Mouse (Mus musculus): ENCODE results near the gene Trim52. TPM values are rescaled to one million over a fixed set of nuclear protein-coding genes. Genes with fewer than 3 reads are reported as not detected.

The Trim52 gene
- polyA plus RNA-seq (2014; fragmentation: Nextera tagmentation; extraction: Ambion mirVana) = not detected in 2 replicates

- WGBS = 94% methylated on average over 21 of the region's 21 CpGs
- no peak within 1 kb of the TSS for H3K9ac ChIP-seq (ENCODE audit: low read length)
- no peak within 1 kb of the TSS for H3K27ac ChIP-seq (ENCODE audit: low read depth, low read length)
- H3K4me1 ChIP-seq (ENCODE audit: control insufficient read depth, insufficient read depth, low read length) = no peaks in the 10 kb centered on the region
- ATAC-seq (ENCODE audit: insufficient read depth, low FRiP score, low TSS enrichment) (no peak), DNase-seq (ENCODE audit: low spot score) (no peak)
- H3K9me3 ChIP-seq (ENCODE audit: control insufficient read depth, low read length) = no peaks in the 10 kb centered on the region
- H3K27me3 ChIP-seq (ENCODE audit: control insufficient read depth, insufficient read depth, low read length) = no peaks in the 10 kb centered on the region
- H3K4me3 ChIP-seq (ENCODE audit: low read depth, low read length) = no peak within 1 kb of the TSS
- H3K4me2 ChIP-seq (ENCODE audit: low read depth) = no peak within 1 kb of the TSS
- H3K36me3 ChIP-seq (ENCODE audit: control insufficient read depth, insufficient read depth, low read length) = no peaks in the 10 kb centered on the region
Measured at GRCm38 (mm10) chr14:106105980-106106379, at the start of gene Trim52. Gene Trim52, plus strand, starts transcription at chr14:106106198.

GRCm38 (mm10) chr14:106072608-106073007 lies 33.4 kb upstream of the Trim52 start:
- Histone ChIP-seq H3K27me3 (ENCODE audit: control insufficient read depth, insufficient read depth, low read length) (no peaks in the 10 kb centered on the region), H3K9me3 (ENCODE audit: control insufficient read depth, low read length) (no peaks in the 10 kb centered on the region), H3K9ac (ENCODE audit: low read length) (no peak overlapping the region), H3K4me2 (ENCODE audit: low read depth) (no peak overlapping the region), H3K4me3 (ENCODE audit: low read depth, low read length) (no peak overlapping the region), H3K4me1 (ENCODE audit: control insufficient read depth, insufficient read depth, low read length) (no peaks in the 10 kb centered on the region), H3K27ac (ENCODE audit: low read depth, low read length) (no peak overlapping the region), H3K36me3 (ENCODE audit: control insufficient read depth, insufficient read depth, low read length) (no peaks in the 10 kb centered on the region)
- ATAC-seq (ENCODE audit: insufficient read depth, low FRiP score, low TSS enrichment) (no peak), DNase-seq (ENCODE audit: low spot score) (no peak)
- 79% methylated on average over 1 of the region's 1 CpGs for WGBS

DNA sequence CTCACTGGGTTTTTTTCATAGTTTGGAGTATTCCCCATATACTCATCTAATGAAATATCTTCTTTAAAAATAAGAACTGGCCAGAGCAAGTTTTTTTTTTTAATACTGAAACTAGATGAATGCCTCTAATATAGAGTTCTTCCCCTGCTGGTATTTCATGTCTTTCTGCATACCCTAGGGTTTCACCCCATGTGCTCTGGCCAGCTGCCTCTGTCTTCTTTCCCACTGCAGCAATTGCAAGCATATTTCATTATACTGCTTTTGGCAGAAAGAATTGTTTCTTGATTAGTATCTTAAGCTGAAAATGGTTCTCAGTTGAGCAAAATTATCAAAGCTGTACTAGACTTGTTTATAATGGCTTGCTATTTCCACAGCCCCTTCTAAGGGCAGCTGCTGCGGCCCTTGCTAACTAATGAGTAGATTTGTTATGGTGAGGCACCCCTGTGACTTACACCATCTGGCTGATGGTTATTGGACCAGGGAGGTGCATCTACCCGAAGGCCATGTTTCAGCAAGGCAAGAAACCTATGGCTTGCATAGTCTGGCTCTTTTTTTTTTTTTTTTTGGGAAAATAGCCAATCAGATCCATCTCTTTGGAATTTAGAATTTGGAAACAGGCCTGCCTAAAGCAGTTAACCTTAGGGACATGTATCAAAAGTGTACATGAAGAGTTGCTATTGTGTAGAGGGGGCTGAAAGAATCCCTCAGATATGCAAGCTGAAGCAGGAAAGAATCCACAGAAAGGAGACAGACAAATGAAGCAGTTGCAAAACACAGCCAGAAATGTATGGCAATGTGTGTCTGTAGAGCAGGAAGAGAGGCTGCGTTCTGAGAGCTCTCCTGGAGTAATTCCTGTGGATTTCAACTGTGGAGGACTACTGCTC lies 30.6 kb upstream of the Trim52 start:
- no peak overlapping the region for H3K9ac ChIP-seq (ENCODE audit: low read length)
- WGBS = 53% methylated on average over 3 of the region's 3 CpGs

DNA sequence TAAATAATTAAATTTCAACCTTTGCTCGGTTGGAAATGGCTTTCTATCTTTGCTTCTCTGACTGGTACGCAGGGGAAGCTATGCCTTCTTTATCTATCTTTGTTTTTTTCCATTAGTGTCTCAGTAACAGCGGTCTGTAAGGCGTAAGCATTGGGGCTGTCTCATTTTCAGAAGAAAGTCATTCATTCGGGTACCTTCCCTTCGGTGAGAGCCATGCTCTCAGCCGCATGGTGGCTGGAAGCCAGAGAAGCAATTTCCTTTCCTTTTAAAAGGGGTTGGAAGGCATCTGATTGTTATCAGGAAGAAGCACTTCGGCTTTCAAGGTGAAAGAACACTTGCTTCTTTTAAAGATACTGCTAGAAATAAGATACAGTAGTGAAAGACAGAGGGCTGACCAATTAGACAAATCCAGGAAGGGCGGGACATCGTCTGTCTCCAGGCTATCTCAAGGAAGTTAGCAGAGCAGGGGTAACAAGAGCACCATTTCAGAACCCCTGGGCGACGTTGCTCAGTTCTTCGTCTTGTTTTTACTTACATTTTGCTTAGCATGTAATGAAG lies 17.4 kb upstream of the Trim52 start:
- Histone ChIP-seq H3K4me3 (ENCODE audit: low read depth, low read length) (no peak overlapping the region), H3K4me1 (ENCODE audit: control insufficient read depth, insufficient read depth, low read length) (no peaks in the 10 kb centered on the region), H3K36me3 (ENCODE audit: control insufficient read depth, insufficient read depth, low read length) (no peaks in the 10 kb centered on the region), H3K4me2 (ENCODE audit: low read depth) (no peak overlapping the region), H3K27me3 (ENCODE audit: control insufficient read depth, insufficient read depth, low read length) (no peaks in the 10 kb centered on the region), H3K9me3 (ENCODE audit: control insufficient read depth, low read length) (no peaks in the 10 kb centered on the region), H3K27ac (ENCODE audit: low read depth, low read length) (no peak overlapping the region), H3K9ac (ENCODE audit: low read length) (no peak overlapping the region)
- no peak for ATAC-seq (ENCODE audit: insufficient read depth, low FRiP score, low TSS enrichment)
- no peak for DNase-seq (ENCODE audit: low spot score)
- WGBS = 88% methylated on average over 13 of the region's 13 CpGs

More for the DNA sequence above, 30.6 kb upstream of the Trim52 start:
- Histone ChIP-seq H3K36me3 (ENCODE audit: control insufficient read depth, insufficient read depth, low read length) (no peaks in the 10 kb centered on the region), H3K9me3 (ENCODE audit: control insufficient read depth, low read length) (no peaks in the 10 kb centered on the region), H3K4me3 (ENCODE audit: low read depth, low read length) (no peak overlapping the region), H3K27ac (ENCODE audit: low read depth, low read length) (no peak overlapping the region), H3K4me1 (ENCODE audit: control insufficient read depth, insufficient read depth, low read length) (no peaks in the 10 kb centered on the region), H3K27me3 (ENCODE audit: control insufficient read depth, insufficient read depth, low read length) (no peaks in the 10 kb centered on the region), H3K4me2 (ENCODE audit: low read depth) (no peak overlapping the region)
- ATAC-seq (ENCODE audit: insufficient read depth, low FRiP score, low TSS enrichment) = peak; percentile 50; the same call in 1 of the 2 replicates
- peak; percentile 36 for DNase-seq (ENCODE audit: low spot score)

DNA sequence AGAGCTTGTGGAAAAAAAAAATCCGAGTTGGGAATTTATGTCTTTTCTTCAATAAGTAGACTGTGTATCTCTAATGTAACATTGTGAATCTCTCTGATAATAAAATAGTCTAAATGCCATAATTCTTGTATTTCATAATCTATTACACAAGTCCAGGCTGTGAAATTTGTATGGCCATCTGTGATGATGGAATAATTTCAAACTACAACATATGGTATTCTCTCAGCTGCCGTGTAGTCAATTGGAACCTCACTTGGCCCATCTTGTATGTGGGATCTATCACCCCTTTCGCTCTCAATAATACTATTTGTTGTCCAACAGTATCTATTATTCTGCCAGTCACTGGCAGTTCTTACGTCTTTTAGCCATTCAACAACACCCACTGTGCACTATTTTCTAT lies 9.2 kb upstream of the Trim52 start:
- 90% methylated on average over 4 of the region's 4 CpGs for WGBS
- no peak for DNase-seq (ENCODE audit: low spot score)
- Histone ChIP-seq H3K4me2 (ENCODE audit: low read depth) (no peak overlapping the region), H3K4me3 (ENCODE audit: low read depth, low read length) (no peak overlapping the region), H3K36me3 (ENCODE audit: control insufficient read depth, insufficient read depth, low read length) (no peaks in the 10 kb centered on the region), H3K9ac (ENCODE audit: low read length) (no peak overlapping the region), H3K9me3 (ENCODE audit: control insufficient read depth, low read length) (no peaks in the 10 kb centered on the region), H3K27me3 (ENCODE audit: control insufficient read depth, insufficient read depth, low read length) (no peaks in the 10 kb centered on the region), H3K27ac (ENCODE audit: low read depth, low read length) (no peak overlapping the region), H3K4me1 (ENCODE audit: control insufficient read depth, insufficient read depth, low read length) (no peaks in the 10 kb centered on the region)
- ATAC-seq (ENCODE audit: insufficient read depth, low FRiP score, low TSS enrichment) = no peak

GRCm38 (mm10) chr14:106100858-106101257 lies 5.1 kb upstream of the Trim52 start:
- Histone ChIP-seq H3K4me2 (ENCODE audit: low read depth) (no peak overlapping the region), H3K9me3 (ENCODE audit: control insufficient read depth, low read length) (no peaks in the 10 kb centered on the region), H3K4me1 (ENCODE audit: control insufficient read depth, insufficient read depth, low read length) (no peaks in the 10 kb centered on the region), H3K27me3 (ENCODE audit: control insufficient read depth, insufficient read depth, low read length) (no peaks in the 10 kb centered on the region), H3K36me3 (ENCODE audit: control insufficient read depth, insufficient read depth, low read length) (no peaks in the 10 kb centered on the region), H3K4me3 (ENCODE audit: low read depth, low read length) (no peak overlapping the region), H3K27ac (ENCODE audit: low read depth, low read length) (no peak overlapping the region), H3K9ac (ENCODE audit: low read length) (no peak overlapping the region)
- DNase-seq (ENCODE audit: low spot score) = no peak
- no peak for ATAC-seq (ENCODE audit: insufficient read depth, low FRiP score, low TSS enrichment)
- 94% methylated on average over 14 of the region's 14 CpGs for WGBS

DNA sequence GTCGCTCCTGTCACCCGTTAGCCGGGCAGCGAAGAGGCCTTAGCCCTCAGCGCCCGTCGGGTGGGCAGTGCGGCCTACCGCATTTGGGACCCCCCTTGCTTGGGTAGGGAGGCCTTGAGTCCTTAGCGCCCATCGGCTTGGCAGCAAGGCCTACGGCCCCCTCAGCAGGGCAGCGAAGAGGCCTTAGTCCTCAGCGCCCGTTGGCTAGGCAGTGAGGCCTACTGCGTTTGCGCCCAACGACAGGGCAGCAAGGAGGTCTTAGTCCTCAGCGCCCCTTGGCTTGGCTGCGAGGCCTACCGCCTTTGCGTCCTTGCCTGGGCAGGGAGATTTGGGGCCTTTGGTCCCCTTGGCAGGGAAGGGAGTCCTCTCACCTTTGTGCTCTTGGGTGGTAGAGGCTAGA lies 427 bp downstream of the Trim52 start:
- Histone ChIP-seq H3K27ac (ENCODE audit: low read depth, low read length) (no peak overlapping the region), H3K27me3 (ENCODE audit: control insufficient read depth, insufficient read depth, low read length) (no peaks in the 10 kb centered on the region), H3K4me1 (ENCODE audit: control insufficient read depth, insufficient read depth, low read length) (no peaks in the 10 kb centered on the region), H3K4me2 (ENCODE audit: low read depth) (no peak overlapping the region), H3K9me3 (ENCODE audit: control insufficient read depth, low read length) (no peaks in the 10 kb centered on the region), H3K36me3 (ENCODE audit: control insufficient read depth, insufficient read depth, low read length) (no peaks in the 10 kb centered on the region), H3K4me3 (ENCODE audit: low read depth, low read length) (no peak overlapping the region), H3K9ac (ENCODE audit: low read length) (no peak overlapping the region)
- 96% methylated on average over 22 of the region's 22 CpGs for WGBS
- ATAC-seq (ENCODE audit: insufficient read depth, low FRiP score, low TSS enrichment) = no peak
- no peak for DNase-seq (ENCODE audit: low spot score)

DNA sequence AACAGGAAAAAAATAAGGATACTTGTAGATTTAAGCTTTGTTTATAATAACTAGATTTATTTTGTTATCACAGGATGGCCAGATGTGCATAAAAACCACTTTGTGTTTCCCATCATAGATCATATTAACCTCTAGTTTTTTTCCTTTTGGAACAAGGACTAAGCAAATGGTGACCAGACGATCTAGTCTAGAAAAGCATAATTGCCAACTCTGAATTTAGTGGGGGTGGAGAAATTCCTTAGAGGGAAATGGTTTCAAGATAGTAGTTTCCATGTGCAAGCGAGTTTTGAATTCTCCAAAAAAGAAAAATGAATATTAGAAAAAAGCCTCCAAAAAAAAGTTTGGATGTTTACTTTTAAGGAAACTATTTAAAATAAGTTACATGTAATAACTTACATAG lies 13.4 kb downstream of the Trim52 start:
- Histone ChIP-seq H3K36me3 (ENCODE audit: control insufficient read depth, insufficient read depth, low read length) (no peaks in the 10 kb centered on the region), H3K9ac (ENCODE audit: low read length) (no peak overlapping the region), H3K27me3 (ENCODE audit: control insufficient read depth, insufficient read depth, low read length) (no peaks in the 10 kb centered on the region), H3K4me1 (ENCODE audit: control insufficient read depth, insufficient read depth, low read length) (no peaks in the 10 kb centered on the region), H3K27ac (ENCODE audit: low read depth, low read length) (no peak overlapping the region), H3K4me2 (ENCODE audit: low read depth) (no peak overlapping the region), H3K4me3 (ENCODE audit: low read depth, low read length) (no peak overlapping the region), H3K9me3 (ENCODE audit: control insufficient read depth, low read length) (no peaks in the 10 kb centered on the region)
- 81% methylated on average over 2 of the region's 2 CpGs for WGBS
- no peak for DNase-seq (ENCODE audit: low spot score)
- ATAC-seq (ENCODE audit: insufficient read depth, low FRiP score, low TSS enrichment) = no peak

DNA sequence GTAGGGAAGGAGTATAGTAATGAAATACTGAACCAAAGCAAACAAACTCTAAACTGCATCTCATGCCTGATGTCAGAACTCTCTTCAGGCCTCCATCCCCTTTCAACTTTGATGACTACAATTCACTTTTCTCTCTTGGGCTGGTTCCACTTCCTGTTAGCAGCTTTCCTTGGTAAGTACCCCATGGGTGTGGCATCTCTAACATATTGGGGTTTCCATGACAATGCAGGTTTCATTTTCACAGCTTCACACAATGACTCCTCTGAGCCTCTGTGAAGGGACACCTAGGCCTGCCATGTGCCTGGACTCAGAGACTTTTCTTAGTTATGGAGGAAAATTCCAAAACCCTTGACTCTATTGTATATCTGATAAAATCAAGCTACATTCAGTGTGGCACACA lies 30.3 kb downstream of the Trim52 start:
- H3K9ac ChIP-seq (ENCODE audit: low read length) = no peak overlapping the region

More for the DNA sequence above, 30.3 kb downstream of the Trim52 start:
- H3K4me3 ChIP-seq (ENCODE audit: low read depth, low read length) = no peak overlapping the region
- no peaks in the 10 kb centered on the region for H3K27me3 ChIP-seq (ENCODE audit: control insufficient read depth, insufficient read depth, low read length)
- ATAC-seq (ENCODE audit: insufficient read depth, low FRiP score, low TSS enrichment) (no peak), DNase-seq (ENCODE audit: low spot score) (no peak)
- no peak overlapping the region for H3K4me2 ChIP-seq (ENCODE audit: low read depth)
- H3K4me1 ChIP-seq (ENCODE audit: control insufficient read depth, insufficient read depth, low read length) = no peaks in the 10 kb centered on the region
- no peak overlapping the region for H3K27ac ChIP-seq (ENCODE audit: low read depth, low read length)
- H3K36me3 ChIP-seq (ENCODE audit: control insufficient read depth, insufficient read depth, low read length) = no peaks in the 10 kb centered on the region
- no peaks in the 10 kb centered on the region for H3K9me3 ChIP-seq (ENCODE audit: control insufficient read depth, low read length)

All from neural tube, embryonic 11.5 days (tissue).